Mouse (Mus musculus): ENCODE data around the gene Lman1l.

DNA sequence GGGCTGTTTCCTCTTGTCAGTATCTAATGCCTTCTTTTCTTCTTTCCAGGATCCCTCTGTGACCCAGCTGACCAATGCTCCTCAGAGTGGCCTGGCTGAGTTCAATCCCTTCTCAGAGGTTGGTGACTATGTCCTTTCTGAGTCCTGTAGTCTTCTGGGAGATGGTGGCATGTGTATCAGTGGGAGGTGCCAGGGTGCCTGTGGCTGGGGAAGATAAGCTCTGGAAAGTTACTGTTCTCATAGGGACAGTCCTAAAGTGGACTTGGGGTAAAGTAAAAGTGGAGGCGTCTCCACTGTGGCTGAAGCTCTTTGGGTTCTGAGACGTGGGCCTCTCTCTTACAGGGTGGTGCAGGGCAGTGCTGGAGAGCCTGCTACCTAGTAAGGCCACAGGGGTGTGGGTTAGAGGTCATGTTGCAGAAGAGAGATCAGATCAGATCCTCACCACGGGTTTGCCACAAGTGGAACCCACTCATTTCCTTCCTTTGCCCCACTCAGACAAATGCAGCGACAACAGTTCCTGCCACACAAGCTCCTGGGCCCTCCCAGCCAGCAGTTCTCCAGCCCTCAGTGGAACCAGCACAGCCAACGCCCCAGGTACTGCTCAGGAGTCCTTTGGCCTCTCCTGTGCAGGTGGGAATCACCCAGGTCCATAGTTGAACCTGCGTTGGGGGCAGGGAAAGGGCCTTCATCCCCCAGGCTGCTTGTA, 43.3 kb downstream of the Lman1l start:
- TF ChIP-seq POLR2A (IDR thresholded peaks at IDR 0.05; ENCODE audit: borderline replicate concordance, low read depth, low read length) (no peak), CTCF (IDR thresholded peaks at IDR 0.05; ENCODE audit: low read depth, low read length) (no peak)
